Mouse (Mus musculus) lung, adult 2 months (tissue): Measurements from ENCODE around the gene Ezh1.

Experiments used
- CTCF ChIP-seq: fragments of 200-500 bp; IDR thresholded peaks from 2 replicates; pipeline ENCODE4 v1.5.1; 2011; ENCODE audit warnings: mild to moderate bottlenecking, low read length, control low read depth; ENCODE audit not compliant: insufficient read depth
- POLR2A ChIP-seq: fragments of 200-500 bp; IDR thresholded peaks from 2 replicates; pipeline ENCODE4 v1.6.1; 2011; ENCODE audit warnings: low read depth, mild to moderate bottlenecking, control low read depth, low read length, borderline replicate concordance; ENCODE audit errors: extremely low read depth

- TF ChIP-seq CTCF (no peak), POLR2A (no peak)
These were observed 32.1 kb downstream of the Ezh1 start for GRCm38 (mm10) chr11:101194137-101194536.
